Mouse (Mus musculus): ENCODE measurements at regions not wholly inside any gene's neighbourhood (a gene's known extent, or its start where the extent isn't known, plus 50 kb on each side); places are given as distances from the start of the nearest gene placed in this dataset.
A peak's percentile ranks its signal among the peaks of the same experiment; 100 is the strongest.

DNA sequence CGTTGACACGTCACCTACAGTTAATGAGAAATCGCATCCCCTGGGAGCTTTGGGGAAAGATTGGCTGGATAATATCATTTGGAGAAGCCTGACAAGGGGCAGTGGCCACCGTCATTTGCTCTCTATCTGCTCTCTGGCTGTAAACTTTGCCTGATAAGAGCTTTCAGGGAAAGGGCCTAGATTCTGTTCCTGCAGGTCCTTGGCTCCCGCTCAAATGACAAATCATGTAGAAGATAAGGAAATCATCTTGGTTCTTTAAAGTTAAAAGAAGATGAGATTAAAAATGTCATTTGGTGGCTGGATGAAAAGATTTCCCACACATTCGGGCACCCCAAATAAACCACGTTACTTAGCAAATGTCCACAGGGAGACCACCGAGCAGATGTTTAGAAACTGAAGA lies 223.4 kb downstream of the Sipa1l2 start:
- 74% methylated on average over 8 of the region's 8 CpGs for WGBS
- Histone ChIP-seq H3K4me3 (ENCODE audit: low read depth, low read length) (no peak overlapping the region), H3K9me3 (ENCODE audit: control insufficient read depth, low read length) (no peaks in the 10 kb centered on the region), H3K4me2 (ENCODE audit: low read depth, low read length) (no peak overlapping the region), H3K27ac (replicated peaks; ENCODE audit: low read depth, low read length) (no peak overlapping the region), H3K4me1 (ENCODE audit: control insufficient read depth, insufficient read depth, low read length) (peaks cover 16% of the 10 kb centered on the region), H3K27me3 (replicated peaks; ENCODE audit: control insufficient read depth, insufficient read depth, low read length) (0 out of 2 replicates have a peak, but pooled peaks cover 4% of the 10 kb centered on the region), H3K36me3 (ENCODE audit: control insufficient read depth, insufficient read depth, low read length) (no peaks in the 10 kb centered on the region), H3K9ac (ENCODE audit: low read depth, low read length) (no peak overlapping the region)
- ATAC-seq (ENCODE audit: low read depth), result no peak
- DNase-seq (ENCODE audit: low spot score), result no peak

DNA sequence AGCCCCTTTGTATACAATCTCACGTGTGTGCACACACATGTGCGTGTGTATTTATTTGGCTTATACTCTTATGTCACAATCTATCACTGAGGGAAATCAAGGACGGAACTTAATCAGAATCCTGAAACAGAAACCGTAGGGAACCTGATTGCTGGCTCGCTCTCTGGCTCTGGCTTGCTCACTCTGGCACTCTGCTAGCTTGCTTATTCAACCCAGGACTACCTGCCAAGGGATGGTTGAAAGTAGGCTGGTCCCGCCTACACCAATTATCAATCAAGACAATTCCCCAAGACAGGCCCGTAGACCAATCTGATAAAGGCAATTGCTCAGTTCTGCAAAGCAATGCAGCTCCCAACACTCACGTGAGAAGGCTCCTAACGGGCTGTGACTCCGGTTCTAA lies 224.0 kb downstream of the Sipa1l2 start:
- ATAC-seq (ENCODE audit: low read depth), result no peak
- WGBS, result 80% methylated on average over 10 of the region's 10 CpGs
- H3K4me1 ChIP-seq (ENCODE audit: control insufficient read depth, insufficient read depth, low read length), result peaks cover 16% of the 10 kb centered on the region
- H3K27me3 ChIP-seq (replicated peaks; ENCODE audit: control insufficient read depth, insufficient read depth, low read length), result 0 out of 2 replicates have a peak, but pooled peaks cover 4% of the 10 kb centered on the region
- no peak overlapping the region for H3K9ac ChIP-seq (ENCODE audit: low read depth, low read length)
- H3K4me3 ChIP-seq (ENCODE audit: low read depth, low read length), result no peak overlapping the region
- H3K4me2 ChIP-seq (ENCODE audit: low read depth, low read length), result no peak overlapping the region
- no peaks in the 10 kb centered on the region for H3K9me3 ChIP-seq (ENCODE audit: control insufficient read depth, low read length)
- no peak overlapping the region for H3K27ac ChIP-seq (replicated peaks; ENCODE audit: low read depth, low read length)
- peak; percentile 45 for DNase-seq (ENCODE audit: low spot score)
- no peaks in the 10 kb centered on the region for H3K36me3 ChIP-seq (ENCODE audit: control insufficient read depth, insufficient read depth, low read length)

DNA sequence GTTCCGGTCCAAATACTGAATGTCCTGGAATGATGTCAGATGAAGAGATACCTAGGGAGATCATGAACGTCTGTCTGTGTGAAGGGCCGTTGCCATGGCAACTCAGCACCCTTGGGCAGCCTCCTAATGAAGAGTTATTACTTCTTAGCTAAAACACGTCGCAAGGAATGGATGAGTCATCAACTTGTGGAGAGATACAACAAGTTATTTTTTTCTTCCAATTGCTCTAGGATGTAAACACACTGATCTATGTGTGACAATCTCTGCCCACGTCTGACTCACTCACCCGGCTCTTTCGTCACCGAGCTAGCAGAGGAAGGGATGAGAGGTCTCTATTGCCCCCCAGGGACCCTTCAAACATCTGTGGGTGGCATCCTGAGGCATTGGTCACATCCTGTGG lies 225.7 kb downstream of the Sipa1l2 start:
- Histone ChIP-seq H3K4me1 (ENCODE audit: control insufficient read depth, insufficient read depth, low read length) (peaks cover 5% of the 10 kb centered on the region), H3K36me3 (ENCODE audit: control insufficient read depth, insufficient read depth, low read length) (no peaks in the 10 kb centered on the region), H3K27ac (replicated peaks; ENCODE audit: low read depth, low read length) (no peak overlapping the region), H3K4me3 (ENCODE audit: low read depth, low read length) (no peak overlapping the region), H3K9me3 (ENCODE audit: control insufficient read depth, low read length) (no peaks in the 10 kb centered on the region), H3K9ac (ENCODE audit: low read depth, low read length) (no peak overlapping the region), H3K27me3 (replicated peaks; ENCODE audit: control insufficient read depth, insufficient read depth, low read length) (0 out of 2 replicates have a peak, but pooled peaks cover 4% of the 10 kb centered on the region), H3K4me2 (ENCODE audit: low read depth, low read length) (no peak overlapping the region)
- ATAC-seq (ENCODE audit: low read depth) (no peak), DNase-seq (ENCODE audit: low spot score) (peak; percentile 43)
- WGBS, result 58% methylated on average over 9 of the region's 9 CpGs

DNA sequence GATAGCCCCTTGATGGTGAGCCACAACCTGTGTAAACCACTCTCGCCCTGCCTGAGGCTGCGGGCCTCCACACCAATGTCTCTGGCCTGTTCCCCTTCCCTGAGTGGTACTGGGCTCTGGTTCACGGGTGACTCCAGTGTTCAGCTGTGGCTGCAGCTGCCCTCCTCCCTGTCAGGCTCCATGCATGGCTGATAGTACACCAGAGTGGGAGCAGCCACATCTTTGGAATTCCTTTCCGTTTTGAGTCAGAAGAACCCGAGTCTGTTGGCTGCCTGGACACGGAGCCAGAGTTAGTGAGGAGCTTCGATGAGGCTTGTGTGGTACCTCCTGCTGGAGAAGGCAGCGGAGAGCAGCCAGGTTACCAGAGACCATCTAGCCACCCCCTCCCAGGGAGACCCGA lies 227.1 kb downstream of the Sipa1l2 start:
- Histone ChIP-seq H3K4me2 (ENCODE audit: low read depth, low read length) (no peak overlapping the region), H3K9me3 (ENCODE audit: control insufficient read depth, low read length) (no peaks in the 10 kb centered on the region), H3K27me3 (replicated peaks; ENCODE audit: control insufficient read depth, insufficient read depth, low read length) (0 out of 2 replicates have a peak, but pooled peaks cover 4% of the 10 kb centered on the region), H3K9ac (ENCODE audit: low read depth, low read length) (no peak overlapping the region), H3K4me1 (ENCODE audit: control insufficient read depth, insufficient read depth, low read length) (0 out of 2 replicates have a peak, but pooled peaks cover 4% of the 10 kb centered on the region), H3K27ac (replicated peaks; ENCODE audit: low read depth, low read length) (no peak overlapping the region), H3K4me3 (ENCODE audit: low read depth, low read length) (no peak overlapping the region), H3K36me3 (ENCODE audit: control insufficient read depth, insufficient read depth, low read length) (no peaks in the 10 kb centered on the region)
- ATAC-seq (ENCODE audit: low read depth), result peak; percentile 50; the same call in 1 of the 2 replicates
- DNase-seq (ENCODE audit: low spot score), result peak; percentile 26
- 62% methylated on average over 9 of the region's 9 CpGs for WGBS

DNA sequence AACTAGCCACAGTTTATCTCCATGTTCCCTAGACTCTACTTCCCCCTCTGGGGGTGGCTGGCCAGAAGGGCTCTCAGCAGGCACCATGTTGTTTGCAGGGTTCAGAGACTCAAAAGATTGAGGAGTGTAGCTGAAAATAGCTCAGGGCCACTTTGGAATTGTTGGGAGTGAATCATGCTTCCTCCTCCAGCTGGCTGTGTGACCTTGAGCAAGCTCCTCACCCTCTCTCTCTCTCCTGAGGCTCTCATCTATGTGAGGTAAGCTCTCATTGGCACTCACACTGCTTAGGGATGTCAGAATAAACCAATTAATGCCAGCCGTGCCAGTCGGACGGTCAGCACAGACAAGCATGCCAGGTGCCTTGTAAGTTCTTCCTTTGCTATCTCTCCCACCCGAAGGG lies 228.0 kb downstream of the Sipa1l2 start:
- no peak overlapping the region for H3K4me2 ChIP-seq (ENCODE audit: low read depth, low read length)
- H3K27ac ChIP-seq (replicated peaks; ENCODE audit: low read depth, low read length), result no peak overlapping the region
- H3K4me3 ChIP-seq (ENCODE audit: low read depth, low read length), result no peak overlapping the region
- DNase-seq (ENCODE audit: low spot score) (no peak), ATAC-seq (ENCODE audit: low read depth) (no peak)
- H3K4me1 ChIP-seq (ENCODE audit: control insufficient read depth, insufficient read depth, low read length), result 0 out of 2 replicates have a peak, but pooled peaks cover 6% of the 10 kb centered on the region
- no peaks in the 10 kb centered on the region for H3K36me3 ChIP-seq (ENCODE audit: control insufficient read depth, insufficient read depth, low read length)
- 87% methylated on average over 4 of the region's 4 CpGs for WGBS
- no peaks in the 10 kb centered on the region for H3K9me3 ChIP-seq (ENCODE audit: control insufficient read depth, low read length)
- H3K27me3 ChIP-seq (replicated peaks; ENCODE audit: control insufficient read depth, insufficient read depth, low read length), result no peaks in the 10 kb centered on the region
- H3K9ac ChIP-seq (ENCODE audit: low read depth, low read length), result no peak overlapping the region

DNA sequence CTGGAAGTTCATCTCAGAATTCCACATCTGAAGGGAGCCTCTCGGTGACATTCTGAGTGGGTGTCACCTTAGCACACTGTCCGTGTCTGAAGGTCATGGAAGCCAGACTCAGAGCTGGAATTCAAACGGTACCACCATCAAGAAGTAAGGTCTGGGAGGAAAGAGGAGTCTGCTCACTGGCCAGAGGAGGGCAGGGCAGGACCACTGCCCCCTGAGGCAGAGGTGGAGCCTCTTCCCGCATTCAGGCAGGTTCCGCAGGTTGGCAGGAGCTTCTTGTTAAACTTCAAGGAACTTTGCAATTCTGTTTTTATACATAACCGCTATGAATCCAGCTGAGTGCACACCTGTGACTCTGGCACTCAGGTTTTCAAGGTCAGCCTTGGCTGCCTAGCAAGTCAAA lies 231.4 kb downstream of the Sipa1l2 start:
- DNase-seq (ENCODE audit: low spot score), result no peak
- Histone ChIP-seq H3K27ac (replicated peaks; ENCODE audit: low read depth, low read length) (no peak overlapping the region), H3K9me3 (ENCODE audit: control insufficient read depth, low read length) (no peaks in the 10 kb centered on the region), H3K4me2 (ENCODE audit: low read depth, low read length) (no peak overlapping the region), H3K27me3 (replicated peaks; ENCODE audit: control insufficient read depth, insufficient read depth, low read length) (no peaks in the 10 kb centered on the region), H3K4me3 (ENCODE audit: low read depth, low read length) (no peak overlapping the region), H3K36me3 (ENCODE audit: control insufficient read depth, insufficient read depth, low read length) (no peaks in the 10 kb centered on the region), H3K4me1 (ENCODE audit: control insufficient read depth, insufficient read depth, low read length) (peaks cover 18% of the 10 kb centered on the region), H3K9ac (ENCODE audit: low read depth, low read length) (no peak overlapping the region)
- ATAC-seq (ENCODE audit: low read depth), result no peak
- 54% methylated on average over 6 of the region's 6 CpGs for WGBS

DNA sequence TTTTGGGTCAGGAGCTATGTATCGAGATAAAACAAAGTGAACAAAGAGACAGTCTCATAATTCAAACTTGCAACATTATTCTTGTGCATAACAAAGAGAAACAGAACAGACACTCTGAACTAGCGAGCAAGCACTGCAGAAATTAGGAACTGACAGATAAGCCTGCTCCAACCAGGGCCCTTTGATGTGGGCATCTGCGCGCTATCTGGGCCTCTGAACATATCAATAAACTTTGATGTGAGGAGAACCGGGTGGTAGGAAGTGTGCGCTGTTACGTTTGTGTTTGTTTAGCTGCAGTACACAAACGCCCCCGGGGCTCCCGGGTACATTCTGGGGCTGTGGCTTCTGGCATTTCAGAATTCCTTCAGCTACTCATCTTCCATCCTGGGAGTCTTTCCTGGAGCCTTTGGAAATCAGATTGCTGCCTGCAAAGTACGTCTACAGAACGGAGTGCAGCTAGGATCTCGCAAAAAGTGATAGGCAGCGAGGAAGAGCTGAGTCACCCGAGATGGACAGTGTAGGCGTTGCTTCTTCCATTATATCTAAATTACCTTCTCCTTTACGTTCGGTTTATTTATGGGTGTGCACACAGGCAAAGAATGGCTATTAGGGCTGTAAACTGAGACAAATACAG lies 232.0 kb downstream of the Sipa1l2 start:
- no peak for DNase-seq (ENCODE audit: low spot score)
- peaks cover 18% of the 10 kb centered on the region for H3K4me1 ChIP-seq (ENCODE audit: control insufficient read depth, insufficient read depth, low read length)
- H3K27ac ChIP-seq (replicated peaks; ENCODE audit: low read depth, low read length), result no peak overlapping the region
- no peaks in the 10 kb centered on the region for H3K27me3 ChIP-seq (replicated peaks; ENCODE audit: control insufficient read depth, insufficient read depth, low read length)
- H3K4me2 ChIP-seq (ENCODE audit: low read depth, low read length), result no peak overlapping the region
- ATAC-seq (ENCODE audit: low read depth), result no peak
- WGBS, result 53% methylated on average over 18 of the region's 18 CpGs
- no peaks in the 10 kb centered on the region for H3K36me3 ChIP-seq (ENCODE audit: control insufficient read depth, insufficient read depth, low read length)
- H3K9me3 ChIP-seq (ENCODE audit: control insufficient read depth, low read length), result no peaks in the 10 kb centered on the region
- H3K9ac ChIP-seq (ENCODE audit: low read depth, low read length), result no peak overlapping the region
- H3K4me3 ChIP-seq (ENCODE audit: low read depth, low read length), result no peak overlapping the region

DNA sequence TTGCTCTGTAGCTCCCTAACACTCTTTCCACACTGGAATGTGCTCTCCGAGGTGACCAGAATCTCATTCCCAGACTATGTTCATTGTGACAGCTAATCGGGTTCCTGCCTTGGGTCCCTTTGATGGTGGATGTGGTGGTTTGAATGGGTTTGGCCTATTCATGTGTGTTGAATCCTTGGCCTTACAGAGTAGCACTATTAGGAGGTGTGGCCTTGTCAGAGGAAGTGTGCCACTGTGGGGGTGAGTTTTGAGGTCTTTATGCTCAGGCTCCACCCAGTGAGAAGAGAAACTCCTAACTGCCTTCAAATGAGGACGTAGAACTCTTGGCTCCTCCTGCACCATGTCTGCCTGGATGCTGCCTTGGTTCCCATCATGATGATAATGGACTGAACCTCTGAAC lies 232.8 kb downstream of the Sipa1l2 start:
- H3K36me3 ChIP-seq (ENCODE audit: control insufficient read depth, insufficient read depth, low read length), result no peaks in the 10 kb centered on the region
- H3K9me3 ChIP-seq (ENCODE audit: control insufficient read depth, low read length), result no peaks in the 10 kb centered on the region
- H3K4me2 ChIP-seq (ENCODE audit: low read depth, low read length), result no peak overlapping the region
- peaks cover 18% of the 10 kb centered on the region for H3K4me1 ChIP-seq (ENCODE audit: control insufficient read depth, insufficient read depth, low read length)
- H3K9ac ChIP-seq (ENCODE audit: low read depth, low read length), result no peak overlapping the region
- no peak for ATAC-seq (ENCODE audit: low read depth)
- no peak overlapping the region for H3K27ac ChIP-seq (replicated peaks; ENCODE audit: low read depth, low read length)
- H3K4me3 ChIP-seq (ENCODE audit: low read depth, low read length), result no peak overlapping the region
- H3K27me3 ChIP-seq (replicated peaks; ENCODE audit: control insufficient read depth, insufficient read depth, low read length), result no peaks in the 10 kb centered on the region
- no peak for DNase-seq (ENCODE audit: low spot score)
- WGBS, result 61% methylated on average over 3 of the region's 3 CpGs

All from embryonic facial prominence, embryonic 14.5 days (tissue).